Mouse (Mus musculus) layer of hippocampus, adult 6 months (tissue): ENCODE data around the gene Oaz2. TPM values are rescaled to one million over a fixed set of nuclear protein-coding genes. Genes with fewer than 3 reads are reported as not detected.

Source experiments
- long read RNA-seq, 2 experiments: library from polyadenylated mRNA; unstranded; transcript quantifications; one replicate each; pipeline ENCODE4 v2.0.0; 2019 to 2020
- polyA plus RNA-seq: library from polyadenylated mRNA; unstranded; fragments of <200 nt; fragmentation: Nextera tagmentation; gene quantifications from 2 replicates; pipeline ENCODE4 v1.2.3, GENCODE M21; 2021

Oaz2 gene
- polyA plus RNA-seq: 269 and 278 TPM in 2 replicates
- long read RNA-seq, experiment 1, partial matches to known transcripts: 42 of 617 reads
- long read RNA-seq, experiment 1, other reads (novel, unspliced or antisense): 575 of 617 reads
- long read RNA-seq, experiment 2, transcript Oaz2-205 (3 exons, 1,095 nt): major isoform, 6 of 2,033 reads
- long read RNA-seq, experiment 2, partial matches to known transcripts: 29 of 2,033 reads
- long read RNA-seq, experiment 2, other reads (novel, unspliced or antisense): 1,998 of 2,033 reads

GRCm38 (mm10) chr9:65667701-65668100, at the start of gene Oaz2:
Gene Oaz2, plus strand, starts transcription at chr9:65668001.

DNA sequence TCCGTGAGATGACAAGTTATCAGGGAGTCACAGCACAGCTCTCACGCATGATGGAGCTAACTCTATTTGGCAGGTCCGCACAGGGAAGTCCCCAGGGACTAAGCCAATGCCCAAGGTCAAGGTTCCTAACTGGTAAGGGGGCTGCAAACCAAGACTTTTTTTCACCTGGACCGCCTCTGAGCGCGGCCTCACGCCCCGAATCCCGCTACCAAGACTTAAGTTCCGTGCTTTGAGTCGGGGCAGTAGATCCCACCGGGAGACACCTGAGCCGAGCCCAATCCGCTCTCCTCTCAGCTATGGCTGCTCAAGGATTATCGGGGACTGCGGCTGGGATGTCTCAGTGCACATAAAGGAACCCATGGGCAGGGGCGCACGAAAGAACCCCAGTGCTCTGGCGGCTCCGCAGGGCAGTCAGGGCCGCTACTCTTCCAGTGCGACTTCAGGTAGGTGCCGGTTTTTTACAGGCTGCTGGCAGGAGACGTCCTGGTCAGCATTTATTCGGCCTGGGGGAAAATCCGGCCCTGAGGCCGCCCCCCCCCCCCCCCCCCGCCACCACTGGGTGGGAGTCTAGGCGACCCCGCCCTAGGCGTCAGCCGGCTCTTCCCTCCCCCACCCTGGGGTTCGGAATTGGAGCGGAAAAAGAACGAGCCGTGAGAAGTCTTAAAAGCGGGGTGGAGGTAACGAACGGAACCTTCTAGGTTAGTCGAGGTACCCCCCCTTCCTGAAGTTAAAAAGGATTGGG, 38.6 kb upstream of the Oaz2 start, which contains the start of gene Rbpms2:
TSS of gene Rbpms2 (plus strand) at position 624 of the 742 bp plus-strand sequence.

Other genes starting within 250 kb of the Oaz2 start
- gene Slc51b, start 245.0 kb upstream of the Oaz2 start, polyA plus RNA-seq: 0.30 TPM in 1 of 2 replicates, not detected in the other
- 10.3 and 12.3 TPM in 2 replicates for gene Mtfmt, start 232.2 kb upstream of the Oaz2 start, polyA plus RNA-seq
- gene Spg21, start 207.1 kb upstream of the Oaz2 start, polyA plus RNA-seq: 50.2 and 52.2 TPM in 2 replicates
- gene Ankdd1a, start 147.8 kb upstream of the Oaz2 start, polyA plus RNA-seq: 0.39 TPM in 1 of 2 replicates, not detected in the other
- gene Plekho2, start 88.0 kb upstream of the Oaz2 start, polyA plus RNA-seq: 5.1 and 5.6 TPM in 2 replicates
- 0.16 and 0.24 TPM in 2 replicates for gene Pif1, start 80.8 kb upstream of the Oaz2 start, polyA plus RNA-seq
- 3.2 and 3.4 TPM in 2 replicates for gene Rbpms2, start 38.4 kb upstream of the Oaz2 start, polyA plus RNA-seq
- gene Zfp609, start 159.6 kb downstream of the Oaz2 start, polyA plus RNA-seq: 2.4 and 2.9 TPM in 2 replicates
- gene Pclaf, start 222.2 kb downstream of the Oaz2 start, polyA plus RNA-seq: 0.25 and 0.49 TPM in 2 replicates
- 19.4 and 21.2 TPM in 2 replicates for gene Trip4, start 240.8 kb downstream of the Oaz2 start, polyA plus RNA-seq
- 13.1 and 14.7 TPM in 2 replicates for gene Csnk1g1, start 240.9 kb downstream of the Oaz2 start, polyA plus RNA-seq